Mouse (Mus musculus): ENCODE measurements at regions not wholly inside any gene's neighbourhood (a gene's known extent, or its start where the extent isn't known, plus 50 kb on each side); places are given as distances from the start of the nearest gene placed in this dataset.

- ChIA-PET CTCF (no interaction called here), POLR2A (no interaction called here)
These were observed 210.6 kb upstream of the 2610001J05Rik start for GRCm38 (mm10) chr6:14081884-14082283.

- ChIA-PET CTCF (no interaction called here), POLR2A (no interaction called here)
These were observed 192.4 kb upstream of the 2610001J05Rik start for GRCm38 (mm10) chr6:14063735-14064134.

- POLR2A ChIA-PET, result no interaction called here
- CTCF ChIA-PET, result no interaction called here
These were observed 175.2 kb upstream of the 2610001J05Rik start for GRCm38 (mm10) chr6:14046560-14046959.

GRCm38 (mm10) chr6:14044654-14045053 is 173.3 kb upstream of the 2610001J05Rik start:
- ChIA-PET CTCF (no interaction called here), POLR2A (no interaction called here)

- POLR2A ChIA-PET, result no interaction called here
These were observed 154.6 kb upstream of the 2610001J05Rik start for GRCm38 (mm10) chr6:14025898-14026297.

GRCm38 (mm10) chr6:14018928-14019327 is 147.6 kb upstream of the 2610001J05Rik start:
- ChIA-PET CTCF (no interaction called here), POLR2A (no interaction called here)

More at GRCm38 (mm10) chr6:14025898-14026297, 154.6 kb upstream of the 2610001J05Rik start:
- CTCF ChIA-PET, result interaction anchor here in 1 of 4 experiments (0.7 kb wide), 1 partner anchor 18 kb away, joined by 4 read pairs; no protein-coding TSS in a partner anchor

- CTCF ChIA-PET, result no interaction called here
- POLR2A ChIA-PET, result no interaction called here
These were observed 111.5 kb upstream of the 2610001J05Rik start for GRCm38 (mm10) chr6:13982606-13983389.

- POLR2A ChIA-PET, result no interaction called here
- CTCF ChIA-PET, result no interaction called here
These were observed 103.6 kb upstream of the 2610001J05Rik start for GRCm38 (mm10) chr6:13974710-13975506.

GRCm38 (mm10) chr6:13964471-13964870 is 93.2 kb upstream of the 2610001J05Rik start:
- CTCF ChIA-PET, result no interaction called here
- POLR2A ChIA-PET, result no interaction called here

GRCm38 (mm10) chr6:13964013-13964412 is 92.7 kb upstream of the 2610001J05Rik start:
- CTCF ChIA-PET, result no interaction called here
- POLR2A ChIA-PET, result no interaction called here

GRCm38 (mm10) chr6:13949640-13950039 is 78.3 kb upstream of the 2610001J05Rik start:
- ChIA-PET POLR2A (no interaction called here), CTCF (no interaction called here)

GRCm38 (mm10) chr6:13920809-13921760 is 49.8 kb upstream of the 2610001J05Rik start:
- CTCF ChIA-PET, result no interaction called here
- POLR2A ChIA-PET, result no interaction called here

Data from embryonic stem cell, embryonic (primary cell).